Mouse (Mus musculus): ENCODE measurements around the gene Agmat. TPM values are rescaled to one million over a fixed set of nuclear protein-coding genes. Genes with fewer than 3 reads are reported as not detected.

Agmat gene
- polyA plus RNA-seq (2016; fragmentation: Nextera tagmentation; extraction: Ambion mirVana), result 1.2 and 3.5 TPM in 2 replicates

DNA sequence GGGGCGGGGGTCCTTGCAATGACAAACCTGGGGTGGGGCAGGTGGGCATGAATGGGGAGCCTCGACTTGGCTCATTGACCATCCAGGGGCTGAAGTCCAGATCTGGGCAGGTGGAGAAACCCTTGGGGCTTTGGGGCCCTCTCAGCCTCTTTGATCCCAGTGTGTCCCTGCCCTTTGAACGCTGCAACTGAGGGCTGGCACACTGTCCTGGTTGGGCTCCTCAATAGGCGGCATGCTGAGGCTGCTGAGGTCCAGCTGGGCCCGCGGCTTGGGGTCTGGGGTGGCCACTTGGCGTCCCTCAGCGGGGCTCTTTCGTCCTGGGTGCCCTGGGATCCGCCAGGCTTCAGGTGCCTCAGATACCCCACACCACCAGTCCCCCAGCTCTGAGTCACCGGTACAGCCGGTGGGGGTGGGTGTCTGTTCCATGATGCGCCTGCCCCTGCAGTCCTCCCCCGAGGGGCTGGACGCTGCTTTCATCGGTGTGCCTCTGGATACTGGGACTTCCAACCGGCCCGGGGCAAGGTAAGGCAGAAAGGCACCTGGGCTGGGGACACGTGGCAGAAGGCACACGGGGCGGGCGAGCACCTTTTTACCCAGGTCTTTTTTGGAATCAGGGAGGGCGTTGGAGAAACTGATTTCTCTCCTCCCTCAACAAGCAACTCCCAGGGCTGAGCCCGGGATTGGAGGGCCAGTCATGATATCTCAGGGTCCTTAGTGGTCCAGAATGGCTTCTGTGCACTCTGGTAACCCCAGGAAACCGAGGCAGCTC lies at the start of gene Agmat:
Gene Agmat, plus strand, starts transcription at position 95 of the 769 bp plus-strand sequence.
- H3K27ac ChIP-seq, result peak within 1 kb of the TSS; percentile 56
- H3K4me3 ChIP-seq, result 0 out of 2 replicates have a peak within 1 kb of the TSS, but pooled peaks have one; percentile 16
- peaks cover 7% of the 10 kb centered on the region; the same call in 1 of the 2 replicates for H3K27me3 ChIP-seq (ENCODE audit: insufficient read depth, poor library complexity, severe bottlenecking)
- DNase-seq (ENCODE audit: low spot score), result no peak
- no peaks in the 10 kb centered on the region for H3K36me3 ChIP-seq
- H3K9me3 ChIP-seq, result no peaks in the 10 kb centered on the region
- peaks cover 35% of the 10 kb centered on the region for H3K4me1 ChIP-seq
- WGBS, result 25% methylated on average over 25 of the region's 25 CpGs

DNA sequence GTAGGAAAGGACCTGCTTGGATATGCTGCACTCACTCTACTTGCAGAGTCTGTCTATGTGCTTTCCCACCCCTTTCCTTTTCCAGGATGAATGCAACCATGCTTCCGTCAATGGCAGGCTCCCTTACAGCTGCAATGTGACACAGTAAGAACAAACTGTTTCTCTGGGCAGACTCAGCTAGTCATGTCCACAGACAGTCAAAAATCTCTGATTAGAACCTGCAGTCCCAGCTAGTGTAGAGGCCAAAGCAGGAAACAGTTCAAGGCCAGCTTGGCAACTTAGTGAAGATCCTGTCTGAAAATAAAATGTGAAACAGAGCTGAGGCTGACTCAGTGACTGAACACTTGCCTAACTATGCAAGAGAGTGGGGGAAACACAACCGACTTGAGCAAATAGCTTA lies 41.8 kb upstream of the Agmat start:
- no peak for DNase-seq (ENCODE audit: low spot score)
- Histone ChIP-seq H3K27me3 (ENCODE audit: insufficient read depth, poor library complexity, severe bottlenecking) (no peaks in the 10 kb centered on the region), H3K27ac (no peak overlapping the region), H3K36me3 (peaks cover 100% of the 10 kb centered on the region), H3K4me1 (no peaks in the 10 kb centered on the region), H3K9me3 (no peaks in the 10 kb centered on the region), H3K4me3 (no peak overlapping the region)
- WGBS, result 94% methylated on average over 2 of the region's 2 CpGs

- no peaks in the 10 kb centered on the region for H3K4me1 ChIP-seq
- WGBS, result 87% methylated on average over 4 of the region's 4 CpGs
- no peak overlapping the region for H3K4me3 ChIP-seq
- H3K27me3 ChIP-seq (ENCODE audit: insufficient read depth, poor library complexity, severe bottlenecking), result no peaks in the 10 kb centered on the region
- peaks cover 99% of the 10 kb centered on the region for H3K36me3 ChIP-seq
- DNase-seq (ENCODE audit: low spot score), result no peak
- no peak overlapping the region for H3K27ac ChIP-seq
- H3K9me3 ChIP-seq, result no peaks in the 10 kb centered on the region
Measured at GRCm38 (mm10) chr4:141705331-141705730, 41.1 kb upstream of the Agmat start.

DNA sequence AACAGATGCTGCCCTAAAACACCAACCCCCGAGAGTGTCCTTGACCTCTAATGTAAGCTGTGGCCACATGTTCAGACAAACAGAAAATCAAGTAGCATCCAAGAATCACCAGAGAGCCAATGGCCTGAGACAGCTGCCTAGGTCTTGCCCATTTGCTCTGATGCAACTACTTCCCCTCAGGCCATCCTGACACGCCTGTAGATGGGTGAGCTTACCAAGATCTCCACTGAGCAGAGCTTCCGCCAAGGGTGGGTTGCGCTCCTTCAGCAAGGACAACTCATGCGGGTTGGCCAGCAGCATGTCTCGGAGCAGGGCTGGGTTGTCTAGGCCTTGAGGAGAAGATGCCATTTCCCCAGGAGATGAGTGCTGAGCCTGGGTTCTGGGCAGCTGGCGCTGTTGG lies 38.5 kb upstream of the Agmat start:
- DNase-seq (ENCODE audit: low spot score), result no peak
- H3K9me3 ChIP-seq, result no peaks in the 10 kb centered on the region
- WGBS, result 89% methylated on average over 7 of the region's 7 CpGs
- H3K36me3 ChIP-seq, result peaks cover 99% of the 10 kb centered on the region
- no peak overlapping the region for H3K27ac ChIP-seq
- no peaks in the 10 kb centered on the region for H3K27me3 ChIP-seq (ENCODE audit: insufficient read depth, poor library complexity, severe bottlenecking)
- H3K4me3 ChIP-seq, result no peak overlapping the region
- no peaks in the 10 kb centered on the region for H3K4me1 ChIP-seq

GRCm38 (mm10) chr4:141708971-141709370 lies 37.5 kb upstream of the Agmat start:
- DNase-seq (ENCODE audit: low spot score), result no peak
- peaks cover 99% of the 10 kb centered on the region for H3K36me3 ChIP-seq
- H3K27ac ChIP-seq, result no peak overlapping the region
- 97% methylated on average over 2 of the region's 2 CpGs for WGBS
- H3K4me1 ChIP-seq, result no peaks in the 10 kb centered on the region
- no peak overlapping the region for H3K4me3 ChIP-seq
- H3K9me3 ChIP-seq, result no peaks in the 10 kb centered on the region
- H3K27me3 ChIP-seq (ENCODE audit: insufficient read depth, poor library complexity, severe bottlenecking), result no peaks in the 10 kb centered on the region

- no peak overlapping the region for H3K4me3 ChIP-seq
- 87% methylated on average over 1 of the region's 1 CpGs for whole genome bisulfite sequencing
- no peaks in the 10 kb centered on the region for H3K9me3 ChIP-seq
- peaks cover 17% of the 10 kb centered on the region for H3K4me1 ChIP-seq
- DNase-seq (ENCODE audit: low spot score), result no peak
- H3K36me3 ChIP-seq, result peaks cover 80% of the 10 kb centered on the region
- H3K27me3 ChIP-seq (ENCODE audit: insufficient read depth, poor library complexity, severe bottlenecking), result no peaks in the 10 kb centered on the region
- H3K27ac ChIP-seq, result no peak overlapping the region
Measured at GRCm38 (mm10) chr4:141711250-141711649, 35.2 kb upstream of the Agmat start.

DNA sequence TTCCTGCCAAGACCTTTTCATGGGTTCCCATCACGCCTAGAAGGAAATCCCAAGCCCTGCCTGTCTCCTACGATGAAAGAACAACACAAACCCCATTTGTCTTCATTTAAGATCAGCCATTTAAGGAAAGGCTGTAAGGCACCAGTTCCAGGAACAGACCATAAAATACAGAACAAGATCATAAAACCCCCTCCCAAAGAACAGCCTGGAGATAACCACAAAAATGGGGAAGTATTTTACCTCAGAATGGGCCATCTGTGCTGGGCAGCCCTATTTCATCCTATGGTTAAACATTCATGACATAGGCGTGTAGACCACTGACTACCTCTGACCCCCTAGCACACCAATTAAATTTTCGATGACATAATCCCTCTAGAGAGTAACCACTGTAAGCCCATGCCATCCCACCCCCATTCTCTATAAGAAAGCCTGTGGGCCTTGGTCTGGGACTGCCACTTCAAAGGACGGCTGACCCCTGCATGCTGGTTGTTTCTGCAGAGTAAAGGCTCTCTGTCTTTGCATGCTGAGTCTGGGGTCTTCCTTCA lies 32.8 kb upstream of the Agmat start:
- Histone ChIP-seq H3K4me3 (no peak overlapping the region), H3K9me3 (no peaks in the 10 kb centered on the region), H3K27me3 (ENCODE audit: insufficient read depth, poor library complexity, severe bottlenecking) (no peaks in the 10 kb centered on the region), H3K36me3 (peaks cover 62% of the 10 kb centered on the region), H3K27ac (no peak overlapping the region), H3K4me1 (peaks cover 20% of the 10 kb centered on the region)
- 82% methylated on average over 5 of the region's 5 CpGs for WGBS
- no peak for DNase-seq (ENCODE audit: low spot score)

DNA sequence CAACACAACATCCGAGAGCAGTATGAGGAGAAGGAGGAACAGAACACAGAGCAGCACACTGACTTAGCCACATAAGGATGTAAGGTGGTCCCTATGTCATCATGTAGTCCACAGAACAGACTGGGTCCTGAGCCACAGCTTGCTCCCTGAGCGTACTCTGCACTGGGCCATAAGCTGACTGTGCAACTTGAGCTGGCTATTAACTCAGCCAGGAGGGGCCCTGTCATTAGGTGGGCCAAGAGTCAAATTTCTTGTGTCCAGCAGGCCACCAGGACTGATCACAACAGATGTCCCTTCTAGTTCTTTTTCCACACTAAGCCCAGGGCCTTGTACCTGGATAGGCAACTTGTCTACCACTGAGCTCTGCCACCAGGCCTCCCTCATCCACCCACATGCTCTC lies 31.4 kb upstream of the Agmat start:
- H3K27me3 ChIP-seq (ENCODE audit: insufficient read depth, poor library complexity, severe bottlenecking), result no peaks in the 10 kb centered on the region
- WGBS, result 76% methylated on average over 2 of the region's 2 CpGs
- peaks cover 51% of the 10 kb centered on the region for H3K36me3 ChIP-seq
- H3K27ac ChIP-seq, result peak overlapping the region; percentile 44; the same call in 1 of the 2 replicates
- H3K4me3 ChIP-seq, result no peak overlapping the region
- no peak for DNase-seq (ENCODE audit: low spot score)
- no peaks in the 10 kb centered on the region for H3K9me3 ChIP-seq
- H3K4me1 ChIP-seq, result peaks cover 20% of the 10 kb centered on the region

DNA sequence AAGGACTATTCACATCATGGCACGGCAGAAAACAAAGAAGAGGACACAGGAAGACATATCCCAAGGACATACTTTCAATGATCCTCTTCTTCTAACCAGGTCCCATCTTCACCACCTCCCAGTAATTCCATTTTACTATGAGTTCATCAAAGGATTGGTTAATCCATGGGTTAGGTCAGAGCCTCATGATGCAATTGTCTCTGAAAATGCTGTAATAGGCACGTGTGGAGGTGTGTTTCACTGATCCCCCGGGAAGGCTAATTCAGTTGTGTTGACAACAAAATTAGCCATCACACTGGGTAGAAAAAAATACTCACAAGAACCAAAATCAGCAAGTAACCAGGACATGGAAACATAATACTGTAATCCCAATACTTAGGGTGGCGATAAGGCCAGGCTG lies 28.8 kb upstream of the Agmat start:
- H3K4me1 ChIP-seq, result peaks cover 39% of the 10 kb centered on the region

DNA sequence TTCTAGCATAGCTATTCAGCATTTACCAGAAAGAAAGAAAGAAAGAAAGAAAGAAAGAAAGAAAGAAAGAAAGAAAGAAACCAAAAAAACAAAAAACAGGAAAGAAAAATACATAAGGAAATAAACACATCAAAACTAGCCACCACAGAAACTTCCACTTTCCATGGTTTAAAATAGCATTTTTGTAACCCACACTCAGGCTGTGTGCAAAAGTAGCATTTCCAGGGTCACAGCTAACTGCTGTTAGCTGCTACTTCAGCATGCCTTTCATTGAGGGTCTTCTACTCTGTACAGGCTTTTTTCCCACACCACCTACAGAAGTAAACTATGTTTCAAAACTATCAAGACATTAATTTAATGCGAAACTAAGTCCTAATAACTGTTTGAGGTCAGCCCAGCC lies 27.2 kb upstream of the Agmat start:
- Histone ChIP-seq H3K4me3 (no peak overlapping the region), H3K27ac (no peak overlapping the region), H3K27me3 (ENCODE audit: insufficient read depth, poor library complexity, severe bottlenecking) (no peaks in the 10 kb centered on the region), H3K36me3 (peaks cover 19% of the 10 kb centered on the region), H3K9me3 (no peaks in the 10 kb centered on the region), H3K4me1 (peaks cover 37% of the 10 kb centered on the region)
- DNase-seq (ENCODE audit: low spot score), result no peak
- WGBS, result 94% methylated on average over 1 of the region's 1 CpGs

More for the DNA sequence above, 28.8 kb upstream of the Agmat start:
- H3K9me3 ChIP-seq, result no peaks in the 10 kb centered on the region
- H3K27me3 ChIP-seq (ENCODE audit: insufficient read depth, poor library complexity, severe bottlenecking), result no peaks in the 10 kb centered on the region
- H3K27ac ChIP-seq, result no peak overlapping the region
- no peak for DNase-seq (ENCODE audit: low spot score)
- H3K36me3 ChIP-seq, result peaks cover 35% of the 10 kb centered on the region
- 85% methylated on average over 4 of the region's 4 CpGs for WGBS
- H3K4me3 ChIP-seq, result no peak overlapping the region

GRCm38 (mm10) chr4:141720761-141721523 lies 25.5 kb upstream of the Agmat start:
- H3K27ac ChIP-seq, result peak overlapping the region; percentile 7; the same call in 1 of the 2 replicates
- WGBS, result 67% methylated on average over 6 of the region's 6 CpGs
- peaks cover 18% of the 10 kb centered on the region for H3K36me3 ChIP-seq
- no peak for DNase-seq (ENCODE audit: low spot score)
- peaks cover 25% of the 10 kb centered on the region for H3K4me1 ChIP-seq
- H3K4me3 ChIP-seq, result peak overlapping the region; percentile 100; the same call in 1 of the 2 replicates
- H3K27me3 ChIP-seq (ENCODE audit: insufficient read depth, poor library complexity, severe bottlenecking), result no peaks in the 10 kb centered on the region
- H3K9me3 ChIP-seq, result no peaks in the 10 kb centered on the region

GRCm38 (mm10) chr4:141721961-141722360 lies 24.5 kb upstream of the Agmat start:
- no peaks in the 10 kb centered on the region for H3K9me3 ChIP-seq
- H3K36me3 ChIP-seq, result peaks cover 16% of the 10 kb centered on the region
- peak overlapping the region; percentile 100 for H3K4me3 ChIP-seq
- H3K27ac ChIP-seq, result no peak overlapping the region
- no peaks in the 10 kb centered on the region for H3K27me3 ChIP-seq (ENCODE audit: insufficient read depth, poor library complexity, severe bottlenecking)
- WGBS, result 62% methylated on average over 6 of the region's 6 CpGs
- H3K4me1 ChIP-seq, result peaks cover 19% of the 10 kb centered on the region
- DNase-seq (ENCODE audit: low spot score), result no peak
